Mouse (Mus musculus): ENCODE measurements at regions not wholly inside any gene's neighbourhood (a gene's known extent, or its start where the extent isn't known, plus 50 kb on each side); places are given as distances from the start of the nearest gene placed in this dataset.

DNA sequence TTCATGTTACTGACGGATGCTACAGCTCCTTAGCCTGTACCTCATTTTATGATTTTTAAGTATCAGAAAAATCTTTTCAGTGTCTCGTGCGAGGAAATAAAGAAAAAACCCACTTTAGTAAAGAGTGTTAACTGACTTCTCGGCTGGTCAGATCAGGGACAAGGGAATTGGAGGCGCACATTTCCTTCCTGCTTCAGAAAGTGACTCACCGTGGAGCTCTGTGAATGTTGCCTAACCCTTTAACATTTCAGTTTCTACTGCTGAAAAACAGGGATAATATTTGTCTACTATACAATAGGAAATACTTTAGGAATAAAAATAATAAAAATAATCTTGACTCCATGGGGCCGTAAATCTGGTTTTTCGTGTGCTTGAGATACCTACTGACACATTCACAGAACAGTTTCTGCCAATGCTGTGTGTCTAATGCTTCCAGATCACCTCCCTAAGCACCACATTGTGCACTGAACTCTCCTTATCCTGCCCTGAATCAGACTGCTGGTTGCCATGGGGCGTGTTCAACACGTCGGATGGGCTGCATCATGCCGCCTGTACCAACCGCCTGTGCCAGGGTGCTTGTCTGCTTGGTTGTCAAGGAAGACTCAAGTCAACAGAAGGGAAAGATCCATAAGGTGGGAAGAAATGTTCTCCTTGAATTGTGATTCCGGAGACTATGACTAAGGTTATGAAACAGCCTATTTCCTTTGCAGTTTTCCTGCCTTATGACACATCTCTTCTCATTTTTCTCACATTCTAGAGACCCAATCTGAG, 246.3 kb downstream of the Ikzf2 start:
- WGBS = 91% methylated on average over 14 of the region's 14 CpGs
- Histone ChIP-seq H3K4me1 (no peaks in the 10 kb centered on the region), H3K9ac (no peak overlapping the region), H3K4me2 (replicated peaks) (no peak overlapping the region), H3K9me3 (replicated peaks) (no peaks in the 10 kb centered on the region), H3K27ac (no peak overlapping the region), H3K4me3 (no peak overlapping the region), H3K27me3 (no peaks in the 10 kb centered on the region), H3K36me3 (no peaks in the 10 kb centered on the region)
- no peak for ATAC-seq (ENCODE audit: low FRiP score)

DNA sequence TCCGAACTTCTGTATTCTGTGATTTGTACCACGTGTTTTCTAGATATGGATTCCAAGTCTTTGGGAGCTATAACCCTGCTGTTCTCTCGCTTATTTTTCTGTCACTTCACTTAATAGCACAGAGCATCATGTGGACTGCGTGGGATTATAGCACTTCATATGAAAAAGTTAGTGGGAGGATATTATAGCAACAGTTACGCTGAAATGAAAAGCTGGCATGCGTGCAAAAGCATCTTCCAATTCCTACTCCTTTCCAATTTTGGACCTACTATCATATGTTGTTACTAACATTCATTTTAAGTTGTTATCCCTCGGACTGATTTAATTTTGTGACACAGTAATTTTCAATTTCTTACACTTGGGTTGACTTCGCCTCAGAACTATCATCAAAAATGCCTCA, 250.0 kb downstream of the Ikzf2 start:
- no peak overlapping the region for H3K27ac ChIP-seq
- no peak overlapping the region for H3K4me3 ChIP-seq
- no peaks in the 10 kb centered on the region for H3K36me3 ChIP-seq
- H3K9me3 ChIP-seq (replicated peaks) = no peaks in the 10 kb centered on the region
- WGBS = 91% methylated on average over 8 of the region's 8 CpGs
- H3K4me1 ChIP-seq = no peaks in the 10 kb centered on the region
- H3K27me3 ChIP-seq = no peaks in the 10 kb centered on the region
- H3K9ac ChIP-seq = no peak overlapping the region
- ATAC-seq (ENCODE audit: low FRiP score) = no peak
- no peak overlapping the region for H3K4me2 ChIP-seq (replicated peaks)

DNA sequence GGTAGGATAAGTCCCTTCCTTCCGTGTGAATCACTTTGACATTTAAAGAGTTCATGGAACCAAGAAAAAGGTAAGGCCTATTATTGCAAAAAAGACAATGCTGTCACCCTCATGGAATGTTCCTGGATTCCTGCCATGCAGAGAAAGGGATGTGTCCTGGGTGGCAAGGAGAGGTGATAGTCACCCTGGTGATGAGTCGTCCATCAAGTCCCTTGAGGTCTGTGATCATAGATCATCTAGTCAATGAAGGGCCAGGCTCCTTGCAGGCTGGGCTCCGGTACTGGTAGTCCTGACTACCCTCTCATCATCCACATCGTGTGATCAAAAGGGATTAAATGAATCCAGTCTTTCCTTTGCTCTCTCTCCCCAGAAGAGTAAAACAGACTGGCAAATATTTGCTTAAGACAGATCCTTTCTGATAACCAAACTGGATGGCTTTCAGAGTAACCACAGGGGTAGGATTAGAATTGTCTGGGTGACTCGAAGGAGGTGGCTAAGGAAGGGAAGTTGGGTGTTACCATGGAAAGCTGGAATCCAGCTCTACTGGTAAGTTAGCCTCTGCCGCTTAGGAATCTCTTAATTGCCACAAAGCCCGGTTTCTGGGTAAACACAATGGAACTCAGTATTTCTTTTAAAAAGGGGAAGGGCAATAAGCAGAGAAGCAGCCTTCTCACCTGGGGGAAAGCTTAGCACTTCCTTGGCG, 253.2 kb downstream of the Ikzf2 start:
- no peaks in the 10 kb centered on the region for H3K9me3 ChIP-seq (replicated peaks)
- ATAC-seq (ENCODE audit: low FRiP score) = no peak
- WGBS = 64% methylated on average over 8 of the region's 8 CpGs
- H3K36me3 ChIP-seq = no peaks in the 10 kb centered on the region
- no peaks in the 10 kb centered on the region for H3K27me3 ChIP-seq
- peaks cover 3% of the 10 kb centered on the region; the same call in 1 of the 2 replicates for H3K4me1 ChIP-seq
- no peak overlapping the region for H3K9ac ChIP-seq
- H3K27ac ChIP-seq = no peak overlapping the region
- H3K4me2 ChIP-seq (replicated peaks) = no peak overlapping the region
- no peak overlapping the region for H3K4me3 ChIP-seq

DNA sequence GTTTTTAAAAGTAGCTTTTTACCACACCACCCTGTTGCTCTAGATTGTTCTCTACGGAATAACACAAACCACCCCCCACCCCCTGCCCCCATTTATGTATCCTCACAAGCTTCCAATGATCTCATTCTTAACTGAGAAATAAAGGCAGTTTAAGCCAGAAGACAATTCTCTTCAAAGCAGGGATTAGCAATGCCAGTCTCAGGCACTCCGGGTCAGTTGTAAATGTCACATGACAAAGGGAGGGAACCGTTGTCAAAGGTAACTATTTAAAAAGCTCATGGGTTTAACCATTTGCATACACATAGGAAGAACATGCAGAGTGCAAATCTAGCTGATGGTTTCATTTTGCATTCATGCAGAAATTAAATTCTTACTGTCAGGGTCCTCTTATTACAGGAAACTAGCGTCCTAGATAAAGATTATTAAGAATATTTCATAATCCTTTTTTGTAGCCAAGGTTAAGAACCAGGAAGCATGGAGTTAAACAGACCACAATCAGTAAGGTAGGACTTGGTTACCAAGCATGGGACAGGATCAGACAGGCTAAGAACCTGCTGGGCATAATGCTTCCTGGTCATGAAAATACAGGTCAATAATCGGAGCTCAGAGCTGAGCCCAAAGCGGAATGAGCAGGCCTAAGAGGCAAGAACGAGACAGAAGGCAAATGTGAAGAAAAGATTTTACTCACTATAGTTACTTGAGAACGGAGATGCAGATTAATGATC, 256.2 kb downstream of the Ikzf2 start:
- Histone ChIP-seq H3K27ac (no peak overlapping the region), H3K4me1 (peaks cover 3% of the 10 kb centered on the region; the same call in 1 of the 2 replicates), H3K27me3 (no peaks in the 10 kb centered on the region), H3K9ac (no peak overlapping the region), H3K4me2 (replicated peaks) (no peak overlapping the region), H3K4me3 (no peak overlapping the region), H3K9me3 (replicated peaks) (no peaks in the 10 kb centered on the region), H3K36me3 (no peaks in the 10 kb centered on the region)
- ATAC-seq (ENCODE audit: low FRiP score) = no peak
- WGBS = 62% methylated on average over 8 of the region's 8 CpGs

DNA sequence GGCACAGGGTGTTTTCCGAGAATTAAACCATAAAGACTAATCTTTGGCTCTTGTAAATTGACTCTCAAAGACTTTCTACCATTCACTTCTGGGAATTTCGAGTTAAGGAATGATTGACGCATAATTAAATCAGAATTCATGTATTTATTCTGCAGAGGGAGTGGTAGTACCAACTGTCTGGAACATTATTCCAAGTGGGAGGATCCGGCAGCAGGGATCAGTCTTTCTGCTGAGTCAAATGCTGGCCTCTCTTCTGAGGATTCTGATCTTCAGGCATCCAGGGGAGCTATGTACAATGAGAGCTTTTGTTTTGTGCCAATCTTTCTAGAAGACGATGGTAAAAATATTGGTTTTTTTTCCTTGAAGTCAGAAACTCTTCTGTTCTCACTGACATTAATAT, 257.4 kb downstream of the Ikzf2 start:
- Histone ChIP-seq H3K27me3 (no peaks in the 10 kb centered on the region), H3K36me3 (no peaks in the 10 kb centered on the region), H3K4me3 (no peak overlapping the region), H3K27ac (no peak overlapping the region), H3K4me2 (replicated peaks) (no peak overlapping the region), H3K9me3 (replicated peaks) (no peaks in the 10 kb centered on the region), H3K9ac (no peak overlapping the region), H3K4me1 (peaks cover 3% of the 10 kb centered on the region; the same call in 1 of the 2 replicates)
- no peak for ATAC-seq (ENCODE audit: low FRiP score)
- WGBS = 65% methylated on average over 5 of the region's 5 CpGs

DNA sequence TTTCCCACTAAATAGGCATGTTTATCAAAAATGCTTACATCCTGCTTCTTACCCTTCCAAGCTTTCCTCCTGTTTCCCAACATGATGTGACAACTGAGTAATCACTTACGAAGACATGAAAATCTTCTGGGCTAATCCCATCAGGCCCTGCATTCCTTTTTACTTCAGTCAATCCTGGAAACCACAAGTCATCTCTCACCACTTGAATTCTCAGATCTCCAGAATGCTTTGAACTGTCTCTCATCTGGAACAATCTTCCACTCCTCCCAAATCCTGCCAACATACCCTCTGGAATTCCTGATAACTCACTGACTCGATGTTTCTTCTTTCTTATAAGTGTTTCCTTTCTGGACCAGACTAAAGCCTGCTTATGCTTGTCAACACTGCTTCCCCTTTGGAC, 289.4 kb downstream of the Ikzf2 start:
- Histone ChIP-seq H3K4me2 (replicated peaks) (no peak overlapping the region), H3K9me3 (replicated peaks) (peaks cover 9% of the 10 kb centered on the region), H3K4me3 (no peak overlapping the region), H3K36me3 (no peaks in the 10 kb centered on the region), H3K4me1 (no peaks in the 10 kb centered on the region), H3K27ac (no peak overlapping the region), H3K9ac (no peak overlapping the region), H3K27me3 (no peaks in the 10 kb centered on the region)
- ATAC-seq (ENCODE audit: low FRiP score) = no peak
- WGBS = 87% methylated on average over 2 of the region's 2 CpGs

DNA sequence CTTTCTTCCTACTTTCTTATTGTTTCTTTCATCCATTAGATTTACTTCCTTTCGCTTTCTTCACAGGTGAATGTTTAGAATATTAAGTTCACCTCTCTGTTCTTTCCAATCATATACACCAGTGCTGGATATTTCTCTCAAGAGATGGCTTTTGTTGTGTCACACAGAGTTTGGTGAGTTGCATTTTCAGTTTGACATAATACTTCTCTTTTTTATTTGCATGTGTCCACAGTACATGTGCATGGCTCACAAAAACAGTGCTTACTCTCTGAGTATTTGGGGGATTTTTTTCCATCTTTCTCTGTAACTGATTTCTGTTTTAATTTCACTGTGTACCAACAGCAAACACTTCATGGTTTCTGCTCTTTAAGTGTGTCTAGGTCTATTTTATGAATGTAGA, 274.5 kb upstream of the Erbb4 start:
- H3K27me3 ChIP-seq = no peaks in the 10 kb centered on the region
- H3K9me3 ChIP-seq (replicated peaks) = peaks cover 6% of the 10 kb centered on the region
- no peak overlapping the region for H3K9ac ChIP-seq
- H3K27ac ChIP-seq = no peak overlapping the region
- no peaks in the 10 kb centered on the region for H3K36me3 ChIP-seq
- no peak overlapping the region for H3K4me3 ChIP-seq
- WGBS = 100% methylated on average over 1 of the region's 1 CpGs
- no peak overlapping the region for H3K4me2 ChIP-seq (replicated peaks)
- ATAC-seq (ENCODE audit: low FRiP score) = no peak
- H3K4me1 ChIP-seq = no peaks in the 10 kb centered on the region

DNA sequence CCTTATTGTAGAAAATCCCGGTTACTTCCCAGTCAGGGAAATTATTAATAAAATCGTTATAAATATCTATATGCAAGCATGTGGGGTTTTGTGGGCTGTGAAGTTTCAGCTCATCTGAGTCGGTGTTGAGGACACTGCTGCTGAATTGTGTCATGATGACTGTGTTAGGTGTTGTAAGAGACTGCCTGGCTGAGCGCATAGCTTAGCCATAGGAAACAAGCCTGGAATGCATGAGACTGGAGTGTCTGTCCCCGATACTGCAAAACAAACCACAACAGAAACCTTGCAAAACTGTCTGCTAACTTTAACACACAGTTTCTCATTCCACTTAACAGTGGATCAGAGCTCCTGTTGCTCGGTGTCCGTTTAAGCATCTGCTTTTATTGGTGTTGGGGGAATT, 271.9 kb upstream of the Erbb4 start:
- Histone ChIP-seq H3K27ac (no peak overlapping the region), H3K36me3 (no peaks in the 10 kb centered on the region), H3K4me1 (no peaks in the 10 kb centered on the region), H3K4me2 (replicated peaks) (no peak overlapping the region), H3K9me3 (replicated peaks) (peaks cover 13% of the 10 kb centered on the region), H3K27me3 (no peaks in the 10 kb centered on the region), H3K9ac (no peak overlapping the region), H3K4me3 (no peak overlapping the region)
- ATAC-seq (ENCODE audit: low FRiP score) = no peak
- WGBS = 89% methylated on average over 7 of the region's 7 CpGs

DNA sequence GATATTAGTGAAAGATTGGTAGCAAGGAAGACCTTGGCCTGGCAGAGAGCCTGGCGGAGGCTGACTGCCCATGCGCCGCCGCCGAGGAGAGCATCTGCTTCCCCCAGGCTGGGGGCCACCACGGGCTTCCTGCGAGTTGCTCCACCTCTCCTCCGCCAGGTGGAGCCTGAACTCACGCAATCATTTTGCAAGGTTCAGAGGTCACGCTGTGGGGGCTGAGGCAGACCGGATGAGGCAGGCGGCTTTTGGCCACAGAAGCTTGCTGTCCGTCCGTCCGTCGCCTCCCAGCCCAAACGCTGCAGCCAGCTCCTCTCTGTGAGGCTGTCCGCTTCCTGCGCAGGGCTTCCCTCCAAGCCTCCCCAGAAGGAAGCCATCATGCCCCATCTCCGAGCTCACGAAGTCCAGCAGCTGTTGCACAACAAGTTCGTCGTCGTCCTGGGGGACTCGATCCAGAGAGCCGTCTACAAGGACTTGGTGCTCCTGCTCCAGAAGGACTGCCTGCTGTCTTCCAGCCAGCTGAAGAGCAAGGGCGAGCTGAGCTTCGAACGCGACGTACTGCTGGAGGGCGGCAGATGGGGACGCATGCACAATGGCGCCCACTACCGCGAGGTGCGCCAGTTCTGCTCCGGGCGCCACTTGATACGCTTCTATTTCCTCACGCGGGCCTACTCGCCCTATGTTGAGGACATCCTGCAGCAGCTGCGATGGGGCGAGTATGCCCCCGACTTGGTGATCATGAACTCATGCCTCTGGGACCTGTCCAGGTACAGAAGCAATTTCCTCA, 269.3 kb upstream of the Erbb4 start:
- 94% methylated on average over 46 of the region's 46 CpGs for WGBS
- no peaks in the 10 kb centered on the region for H3K36me3 ChIP-seq
- H3K9me3 ChIP-seq (replicated peaks) = peaks cover 13% of the 10 kb centered on the region
- H3K4me1 ChIP-seq = no peaks in the 10 kb centered on the region
- no peak overlapping the region for H3K27ac ChIP-seq
- H3K4me3 ChIP-seq = no peak overlapping the region
- no peak overlapping the region for H3K9ac ChIP-seq
- no peak for ATAC-seq (ENCODE audit: low FRiP score)
- no peak overlapping the region for H3K4me2 ChIP-seq (replicated peaks)
- H3K27me3 ChIP-seq = no peaks in the 10 kb centered on the region

DNA sequence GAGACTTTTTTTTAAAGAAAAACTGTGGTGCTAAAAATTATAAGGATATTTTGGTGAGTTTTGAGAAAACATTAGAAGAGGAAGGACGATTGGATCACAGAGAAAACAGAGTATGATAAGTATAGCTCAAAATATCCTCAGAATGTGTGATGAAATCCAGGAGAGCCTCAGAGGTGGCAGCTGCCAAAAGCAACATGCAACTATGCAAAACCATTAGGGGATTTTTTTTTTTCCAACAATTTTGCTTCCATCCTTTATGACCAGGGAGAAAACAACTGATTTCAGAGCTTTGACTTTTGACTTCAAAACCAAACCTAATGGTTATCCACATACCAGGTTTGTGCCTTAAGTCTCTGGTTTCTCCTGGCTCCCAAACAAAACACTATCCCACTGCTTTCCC, 267.4 kb upstream of the Erbb4 start:
- Histone ChIP-seq H3K9me3 (replicated peaks) (peaks cover 13% of the 10 kb centered on the region), H3K4me1 (no peaks in the 10 kb centered on the region), H3K36me3 (no peaks in the 10 kb centered on the region), H3K9ac (no peak overlapping the region), H3K27me3 (no peaks in the 10 kb centered on the region), H3K27ac (no peak overlapping the region), H3K4me2 (replicated peaks) (no peak overlapping the region), H3K4me3 (no peak overlapping the region)
- 40% methylated on average over 1 of the region's 1 CpGs for WGBS
- ATAC-seq (ENCODE audit: low FRiP score) = no peak

DNA sequence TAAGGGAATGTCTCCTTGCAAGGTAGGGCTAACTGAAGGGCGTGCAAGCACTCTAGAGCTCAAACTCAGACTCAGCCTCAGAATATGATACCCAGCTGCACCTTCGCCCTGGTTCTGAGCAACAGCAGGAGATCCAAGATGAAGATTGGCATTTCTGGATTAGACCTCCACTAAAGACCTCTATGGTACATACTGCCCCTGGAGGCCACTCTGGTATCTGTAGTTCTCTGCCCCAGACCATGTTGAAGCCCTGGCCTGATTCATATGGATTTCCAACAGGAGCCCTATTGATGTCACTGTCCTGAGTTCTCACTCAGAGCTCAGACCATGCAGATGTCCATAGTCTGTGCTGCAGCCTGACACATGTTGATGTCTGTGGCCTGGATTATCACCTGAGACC, 262.2 kb upstream of the Erbb4 start:
- H3K27me3 ChIP-seq = no peaks in the 10 kb centered on the region
- H3K4me3 ChIP-seq = no peak overlapping the region
- no peaks in the 10 kb centered on the region for H3K36me3 ChIP-seq
- ATAC-seq (ENCODE audit: low FRiP score) = no peak
- no peaks in the 10 kb centered on the region for H3K9me3 ChIP-seq (replicated peaks)
- H3K4me2 ChIP-seq (replicated peaks) = no peak overlapping the region
- WGBS = 97% methylated on average over 2 of the region's 2 CpGs
- no peaks in the 10 kb centered on the region for H3K4me1 ChIP-seq
- no peak overlapping the region for H3K9ac ChIP-seq
- H3K27ac ChIP-seq = no peak overlapping the region

DNA sequence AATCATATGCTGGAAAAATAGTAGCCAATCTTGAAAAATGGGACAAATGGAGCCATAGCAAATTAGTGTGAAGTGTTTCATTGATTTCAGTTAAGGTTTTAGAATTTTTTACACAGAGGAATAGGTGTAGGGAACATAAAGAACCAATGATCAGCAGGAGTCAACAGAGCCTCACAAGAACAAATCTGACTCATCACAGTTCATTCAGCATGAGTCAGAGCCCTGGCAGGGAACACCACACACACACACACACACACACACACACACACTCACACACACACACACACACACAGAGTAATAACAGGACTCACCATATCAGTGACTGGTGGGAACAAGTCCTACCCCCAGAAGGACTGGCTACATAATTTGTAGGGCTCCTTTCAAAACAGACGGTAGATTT, 259.7 kb upstream of the Erbb4 start:
- no peaks in the 10 kb centered on the region for H3K27me3 ChIP-seq
- H3K27ac ChIP-seq = no peak overlapping the region
- H3K9ac ChIP-seq = no peak overlapping the region
- no peak for ATAC-seq (ENCODE audit: low FRiP score)
- no peaks in the 10 kb centered on the region for H3K9me3 ChIP-seq (replicated peaks)
- no peaks in the 10 kb centered on the region for H3K4me1 ChIP-seq
- H3K4me3 ChIP-seq = no peak overlapping the region
- H3K36me3 ChIP-seq = no peaks in the 10 kb centered on the region
- 74% methylated on average over 1 of the region's 1 CpGs for WGBS
- no peak overlapping the region for H3K4me2 ChIP-seq (replicated peaks)

Measured in hindbrain, embryonic 12.5 days (tissue).